Mouse (Mus musculus): Measurements from ENCODE around the gene Slc37a3.
"Not testable (repeated sequence)": the region's sequence is repeated elsewhere in the genome, so short reads cannot be mapped to it uniquely, and the experiment has no call there.

Slc37a3 gene

GRCm38 (mm10) chr6:39378161-39378835 is 823 bp upstream of the Slc37a3 start:
- peak; percentile 23 for DNase-seq (ENCODE audit: low spot score)

GRCm38 (mm10) chr6:39376775-39377174 is 700 bp downstream of the Slc37a3 start:
- peak; percentile 14 for DNase-seq (ENCODE audit: low spot score)

- DNase-seq (ENCODE audit: low spot score) = peak; percentile 51
Observed at GRCm38 (mm10) chr6:39373301-39373955, 4.0 kb downstream of the Slc37a3 start.

- no peak for DNase-seq (ENCODE audit: low spot score)
Observed at GRCm38 (mm10) chr6:39372727-39373126, 4.7 kb downstream of the Slc37a3 start.

GRCm38 (mm10) chr6:39372042-39372441 is 5.4 kb downstream of the Slc37a3 start:
- DNase-seq (ENCODE audit: low spot score) = no peak

- no peak for DNase-seq (ENCODE audit: low spot score)
Observed at GRCm38 (mm10) chr6:39369631-39370030, 7.8 kb downstream of the Slc37a3 start.

- DNase-seq (ENCODE audit: low spot score) = no peak
Observed at GRCm38 (mm10) chr6:39362684-39363083, 14.8 kb downstream of the Slc37a3 start.

- not testable (repeated sequence) for DNase-seq (ENCODE audit: low spot score)
Observed at GRCm38 (mm10) chr6:39359207-39359606, 18.3 kb downstream of the Slc37a3 start.

GRCm38 (mm10) chr6:39348946-39349345 is 28.5 kb downstream of the Slc37a3 start:
- DNase-seq (ENCODE audit: low spot score) = peak; percentile 37

- DNase-seq (ENCODE audit: low spot score) = peak; percentile 59
Observed at GRCm38 (mm10) chr6:39347880-39348814, 29.3 kb downstream of the Slc37a3 start.

- peak; percentile 85 for DNase-seq (ENCODE audit: low spot score)
Observed at GRCm38 (mm10) chr6:39346991-39347501, 30.4 kb downstream of the Slc37a3 start.

GRCm38 (mm10) chr6:39345430-39345829 is 32.0 kb downstream of the Slc37a3 start:
- peak; percentile 43 for DNase-seq (ENCODE audit: low spot score)

GRCm38 (mm10) chr6:39344020-39344419 is 33.5 kb downstream of the Slc37a3 start:
- DNase-seq (ENCODE audit: low spot score) = peak; percentile 88

GRCm38 (mm10) chr6:39341798-39342197 is 35.7 kb downstream of the Slc37a3 start:
- no peak for DNase-seq (ENCODE audit: low spot score)

- DNase-seq (ENCODE audit: low spot score) = no peak
Observed at GRCm38 (mm10) chr6:39338359-39338758, 39.1 kb downstream of the Slc37a3 start.

GRCm38 (mm10) chr6:39334873-39335272 is 42.6 kb downstream of the Slc37a3 start:
- DNase-seq (ENCODE audit: low spot score) = no peak

GRCm38 (mm10) chr6:39334224-39334623 is 43.3 kb downstream of the Slc37a3 start:
- DNase-seq (ENCODE audit: low spot score) = no peak

- no peak for DNase-seq (ENCODE audit: low spot score)
Observed at GRCm38 (mm10) chr6:39331998-39332700, 45.3 kb downstream of the Slc37a3 start.

- DNase-seq (ENCODE audit: low spot score) = no peak
Observed at GRCm38 (mm10) chr6:39330981-39331380, 46.5 kb downstream of the Slc37a3 start.

GRCm38 (mm10) chr6:39320286-39320685 is 57.2 kb downstream of the Slc37a3 start:
- no peak for DNase-seq (ENCODE audit: low spot score)

GRCm38 (mm10) chr6:39319061-39319761 is 58.3 kb downstream of the Slc37a3 start:
- no peak for DNase-seq (ENCODE audit: low spot score)
